Mouse (Mus musculus): ENCODE measurements around the gene Hs3st1. TPM values are rescaled to one million over a fixed set of nuclear protein-coding genes. Genes with fewer than 3 reads are reported as not detected.

Hs3st1 gene
- polyA plus RNA-seq, 1 experiment from 2014 or later: 18.8 TPM

DNA sequence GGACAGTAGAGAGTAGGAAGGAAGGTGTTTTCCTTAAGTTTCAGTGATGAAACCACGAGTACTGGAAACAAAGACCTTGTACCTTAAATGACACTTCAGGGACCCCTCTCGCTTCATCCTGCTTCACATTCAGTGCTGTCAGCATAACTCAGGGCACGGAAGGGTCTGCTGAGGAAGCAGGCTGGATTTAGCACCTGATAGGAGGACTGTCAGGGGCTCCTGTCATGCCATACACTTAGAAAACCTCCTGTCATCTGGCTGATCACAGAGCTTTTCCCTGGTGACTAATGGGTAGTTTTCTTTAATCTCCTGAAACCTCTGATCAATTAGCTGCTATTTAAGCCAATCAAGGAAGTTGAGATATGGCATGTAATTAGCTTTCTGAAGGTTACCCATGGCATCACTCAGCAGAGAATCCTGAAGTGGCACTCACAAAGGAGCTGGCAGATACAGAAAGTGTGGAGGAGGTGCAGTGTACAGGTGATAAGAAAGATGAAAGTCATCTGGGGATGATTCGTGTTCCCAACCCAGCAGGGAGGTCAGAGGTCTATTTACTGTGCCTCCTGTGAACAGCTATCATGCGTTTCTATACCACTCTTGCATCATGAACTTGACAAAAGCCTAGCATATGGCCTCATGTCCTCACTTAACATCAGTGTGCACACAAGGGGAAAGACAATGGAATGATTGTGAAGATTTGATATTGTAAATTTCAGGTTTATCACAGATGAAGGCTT is 22.1 kb downstream of the Hs3st1 start:
- Histone ChIP-seq H3K36me3 (no peaks in the 10 kb centered on the region), H3K4me2 (no peak overlapping the region), H3K27ac (no peak overlapping the region), H3K27me3 (no peaks in the 10 kb centered on the region), H3K4me1 (no peaks in the 10 kb centered on the region), H3K9me3 (no peaks in the 10 kb centered on the region), H3K4me3 (no peak overlapping the region), H3K9ac (no peak overlapping the region)
- ATAC-seq (ENCODE audit: insufficient number of reproducible peaks, low FRiP score, low TSS enrichment, low read depth): no peak
- WGBS: 27% methylated on average over 5 of the region's 5 CpGs

DNA sequence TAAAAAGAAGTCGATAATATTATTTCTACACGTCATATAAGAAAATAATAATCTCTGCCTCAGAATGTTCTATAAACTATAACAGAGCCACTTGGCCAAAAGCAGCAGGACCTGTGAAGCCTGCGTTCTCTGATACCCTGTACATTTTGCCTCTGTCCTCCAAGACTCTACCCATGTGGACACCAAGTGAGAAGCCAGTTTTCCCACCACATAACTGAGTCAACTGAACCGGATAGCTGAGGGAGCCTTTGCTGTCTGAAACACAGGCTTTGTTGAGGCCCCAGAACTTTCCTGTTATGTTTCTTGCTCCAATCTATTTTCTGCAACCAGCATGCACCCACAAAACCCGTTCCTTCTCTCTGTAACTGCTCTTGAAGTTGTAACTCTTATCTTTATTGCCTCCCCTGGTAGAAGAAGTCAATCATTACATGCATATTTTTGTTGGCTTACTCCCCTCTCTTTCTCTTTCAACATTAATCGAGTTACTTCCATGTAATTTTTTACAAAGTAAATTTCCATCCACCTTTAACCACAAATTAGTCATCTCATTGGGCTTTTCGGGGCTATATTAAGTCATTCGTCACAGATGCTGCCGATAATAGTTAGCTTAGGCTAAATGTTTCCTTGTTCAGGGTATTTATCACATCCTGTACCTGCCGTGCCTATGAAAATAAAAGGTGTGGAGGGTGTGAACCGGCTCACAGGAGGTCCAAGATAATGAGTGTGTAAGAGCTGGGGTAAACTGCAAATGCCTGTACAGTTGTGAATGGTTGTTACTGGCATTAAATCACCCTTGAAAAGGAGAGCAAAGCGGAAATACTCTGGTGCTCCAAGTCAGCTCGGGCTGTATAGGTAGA is 39.4 kb downstream of the Hs3st1 start:
- no peak overlapping the region for H3K4me2 ChIP-seq
- H3K27ac ChIP-seq: no peak overlapping the region
- 36% methylated on average over 13 of the region's 13 CpGs for WGBS
- ATAC-seq (ENCODE audit: insufficient number of reproducible peaks, low FRiP score, low TSS enrichment, low read depth): no peak
- H3K36me3 ChIP-seq: no peaks in the 10 kb centered on the region
- H3K9ac ChIP-seq: no peak overlapping the region
- no peaks in the 10 kb centered on the region for H3K9me3 ChIP-seq
- no peaks in the 10 kb centered on the region for H3K27me3 ChIP-seq
- H3K4me1 ChIP-seq: peaks cover 5% of the 10 kb centered on the region
- H3K4me3 ChIP-seq: no peak overlapping the region

DNA sequence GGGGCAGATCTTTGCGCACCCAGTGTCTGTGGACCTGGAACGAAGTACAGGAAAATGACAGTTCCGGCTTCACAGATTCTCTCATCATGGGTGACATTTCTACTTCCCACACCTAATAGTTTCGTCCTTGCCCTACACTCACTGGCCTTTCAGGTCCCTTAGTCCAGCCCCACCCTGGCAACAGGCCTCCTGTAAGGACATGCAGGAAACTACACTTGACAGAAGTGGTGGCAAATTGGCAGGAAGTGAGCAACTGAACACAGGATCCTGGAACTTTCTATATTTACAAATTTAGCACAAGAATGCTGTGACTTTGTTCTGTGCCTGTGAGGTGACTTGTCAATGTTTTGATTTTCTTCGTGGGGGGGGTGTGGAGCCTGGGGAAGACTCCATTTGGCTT is 40.1 kb downstream of the Hs3st1 start:
- 79% methylated on average over 5 of the region's 5 CpGs for WGBS
- Histone ChIP-seq H3K36me3 (no peaks in the 10 kb centered on the region), H3K4me2 (no peak overlapping the region), H3K4me1 (peaks cover 5% of the 10 kb centered on the region), H3K4me3 (no peak overlapping the region), H3K27ac (no peak overlapping the region), H3K9me3 (no peaks in the 10 kb centered on the region), H3K27me3 (no peaks in the 10 kb centered on the region), H3K9ac (no peak overlapping the region)
- no peak for ATAC-seq (ENCODE audit: insufficient number of reproducible peaks, low FRiP score, low TSS enrichment, low read depth)

DNA sequence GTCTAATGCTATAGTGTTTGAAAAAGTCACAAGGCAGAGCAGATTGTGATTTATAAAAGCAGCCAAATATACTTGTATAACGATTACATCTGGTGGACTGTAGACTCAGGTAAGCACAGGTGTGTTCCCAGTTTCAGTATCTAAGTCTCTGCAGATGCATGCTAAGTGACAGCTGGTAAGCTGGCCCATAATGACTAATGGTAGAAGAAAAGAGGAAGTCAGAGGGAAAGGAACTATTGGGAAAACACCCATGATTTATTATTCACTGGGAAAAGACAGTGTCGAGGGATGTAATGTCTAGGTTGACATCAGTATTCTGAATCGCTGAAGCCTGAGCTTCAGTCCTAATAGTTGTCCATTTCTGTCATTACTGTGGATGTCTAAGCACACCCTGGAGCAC is 49.7 kb downstream of the Hs3st1 start:
- Histone ChIP-seq H3K27me3 (no peaks in the 10 kb centered on the region), H3K27ac (no peak overlapping the region), H3K4me3 (no peak overlapping the region), H3K9ac (no peak overlapping the region), H3K9me3 (no peaks in the 10 kb centered on the region), H3K4me2 (no peak overlapping the region), H3K36me3 (no peaks in the 10 kb centered on the region), H3K4me1 (no peaks in the 10 kb centered on the region)
- 71% methylated on average over 3 of the region's 3 CpGs for WGBS
- ATAC-seq (ENCODE audit: insufficient number of reproducible peaks, low FRiP score, low TSS enrichment, low read depth): no peak

- no peak for ATAC-seq (ENCODE audit: insufficient number of reproducible peaks, low FRiP score, low TSS enrichment, low read depth)
- 91% methylated on average over 4 of the region's 4 CpGs for WGBS
- H3K4me2 ChIP-seq: no peak overlapping the region
- no peak overlapping the region for H3K27ac ChIP-seq
- H3K9ac ChIP-seq: no peak overlapping the region
- H3K9me3 ChIP-seq: no peaks in the 10 kb centered on the region
- no peaks in the 10 kb centered on the region for H3K27me3 ChIP-seq
- no peaks in the 10 kb centered on the region for H3K36me3 ChIP-seq
- H3K4me3 ChIP-seq: no peak overlapping the region
- no peaks in the 10 kb centered on the region for H3K4me1 ChIP-seq
Observed at GRCm38 (mm10) chr5:39660826-39661225, 94.4 kb downstream of the Hs3st1 start.

DNA sequence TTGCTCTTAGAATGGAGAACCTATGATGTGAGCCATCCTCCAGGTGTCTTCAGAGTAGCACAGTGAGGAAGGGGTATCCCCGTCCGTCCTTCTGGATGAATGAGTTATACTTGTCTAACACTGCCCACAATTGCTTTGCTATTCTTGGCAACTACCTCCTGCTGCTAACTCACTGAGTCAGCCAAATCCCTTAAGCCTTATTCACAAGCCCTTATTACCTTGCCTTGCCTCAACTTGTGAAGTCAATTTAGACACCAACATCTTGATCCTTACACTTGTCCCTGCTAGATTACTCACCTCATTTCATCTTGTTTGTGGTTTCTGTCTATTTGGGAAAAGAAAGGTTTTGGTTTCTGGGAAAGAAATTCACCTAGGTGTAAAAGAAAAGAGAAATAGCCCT is 95.9 kb downstream of the Hs3st1 start:
- ATAC-seq (ENCODE audit: insufficient number of reproducible peaks, low FRiP score, low TSS enrichment, low read depth): no peak

GRCm38 (mm10) chr5:39644827-39645380 is 110.4 kb downstream of the Hs3st1 start:
- Histone ChIP-seq H3K27me3 (peaks cover 39% of the 10 kb centered on the region), H3K4me3 (peak overlapping the region; percentile 60), H3K36me3 (no peaks in the 10 kb centered on the region), H3K4me2 (peak overlapping the region; percentile 93), H3K9me3 (no peaks in the 10 kb centered on the region), H3K4me1 (peaks cover 24% of the 10 kb centered on the region), H3K27ac (no peak overlapping the region), H3K9ac (peak overlapping the region; percentile 40; the same call in 1 of the 2 replicates)
- 0 out of 2 replicates have a peak, but pooled peaks have one; percentile 12 for ATAC-seq (ENCODE audit: insufficient number of reproducible peaks, low FRiP score, low TSS enrichment, low read depth)
- WGBS: 2% methylated on average over 28 of the region's 28 CpGs

More for the DNA sequence above, 95.9 kb downstream of the Hs3st1 start:
- Histone ChIP-seq H3K4me3 (no peak overlapping the region), H3K4me2 (no peak overlapping the region), H3K9me3 (no peaks in the 10 kb centered on the region), H3K27me3 (no peaks in the 10 kb centered on the region), H3K4me1 (no peaks in the 10 kb centered on the region), H3K9ac (no peak overlapping the region), H3K36me3 (no peaks in the 10 kb centered on the region), H3K27ac (no peak overlapping the region)
- WGBS: 49% methylated on average over 2 of the region's 2 CpGs

DNA sequence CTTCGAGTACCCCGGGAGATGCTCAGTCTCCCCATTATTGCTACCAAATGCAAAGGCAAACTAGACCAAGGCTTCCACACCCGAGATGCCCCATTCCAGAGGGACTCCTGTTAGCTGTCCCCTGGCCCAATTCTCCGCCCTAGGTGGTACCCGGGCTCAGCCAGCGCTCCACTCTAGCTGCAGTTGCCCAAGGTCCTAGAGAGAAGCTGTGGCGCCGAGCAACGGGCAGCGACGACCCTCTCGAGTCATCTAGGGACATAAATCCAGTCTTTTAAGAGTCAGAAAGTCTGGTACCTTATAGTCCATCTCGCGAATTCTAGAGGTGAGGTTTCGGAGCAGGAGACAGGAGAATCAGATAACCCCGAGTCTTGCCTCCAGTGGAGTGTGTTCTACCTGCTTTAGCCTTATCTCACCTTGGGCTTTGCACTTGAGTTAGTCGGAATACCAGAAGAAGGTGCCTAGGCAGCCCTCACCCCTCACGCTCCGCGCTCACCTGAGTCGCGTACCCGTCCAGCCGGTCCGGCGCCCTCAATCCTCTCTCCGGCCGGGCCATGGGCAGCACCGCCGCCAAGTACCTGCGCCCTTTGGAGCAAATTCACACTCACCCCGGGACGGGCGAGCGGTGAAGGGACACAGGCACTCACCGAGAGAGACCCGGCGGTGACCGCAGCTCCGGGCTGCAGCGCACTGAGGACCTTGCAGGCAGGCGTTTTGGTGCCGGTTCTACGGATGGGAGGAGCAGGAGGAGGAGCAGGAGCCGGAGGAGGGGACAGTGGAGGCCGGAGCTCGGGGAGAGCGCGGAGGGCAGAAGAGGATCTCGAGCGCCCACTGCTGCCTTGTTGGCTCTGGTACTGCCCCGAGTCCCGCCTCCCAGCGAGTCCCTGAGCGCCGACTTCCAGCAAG is 111.1 kb downstream of the Hs3st1 start:
- no peaks in the 10 kb centered on the region for H3K36me3 ChIP-seq
- H3K27me3 ChIP-seq: peaks cover 39% of the 10 kb centered on the region
- H3K4me3 ChIP-seq: peak overlapping the region; percentile 60
- H3K27ac ChIP-seq: no peak overlapping the region
- H3K9me3 ChIP-seq: no peaks in the 10 kb centered on the region
- peak overlapping the region; percentile 93 for H3K4me2 ChIP-seq
- peaks cover 28% of the 10 kb centered on the region for H3K4me1 ChIP-seq
- WGBS: under 1% methylated on average over 56 of the region's 56 CpGs
- H3K9ac ChIP-seq: peak overlapping the region; percentile 51
- ATAC-seq (ENCODE audit: insufficient number of reproducible peaks, low FRiP score, low TSS enrichment, low read depth): peak; percentile 84

DNA sequence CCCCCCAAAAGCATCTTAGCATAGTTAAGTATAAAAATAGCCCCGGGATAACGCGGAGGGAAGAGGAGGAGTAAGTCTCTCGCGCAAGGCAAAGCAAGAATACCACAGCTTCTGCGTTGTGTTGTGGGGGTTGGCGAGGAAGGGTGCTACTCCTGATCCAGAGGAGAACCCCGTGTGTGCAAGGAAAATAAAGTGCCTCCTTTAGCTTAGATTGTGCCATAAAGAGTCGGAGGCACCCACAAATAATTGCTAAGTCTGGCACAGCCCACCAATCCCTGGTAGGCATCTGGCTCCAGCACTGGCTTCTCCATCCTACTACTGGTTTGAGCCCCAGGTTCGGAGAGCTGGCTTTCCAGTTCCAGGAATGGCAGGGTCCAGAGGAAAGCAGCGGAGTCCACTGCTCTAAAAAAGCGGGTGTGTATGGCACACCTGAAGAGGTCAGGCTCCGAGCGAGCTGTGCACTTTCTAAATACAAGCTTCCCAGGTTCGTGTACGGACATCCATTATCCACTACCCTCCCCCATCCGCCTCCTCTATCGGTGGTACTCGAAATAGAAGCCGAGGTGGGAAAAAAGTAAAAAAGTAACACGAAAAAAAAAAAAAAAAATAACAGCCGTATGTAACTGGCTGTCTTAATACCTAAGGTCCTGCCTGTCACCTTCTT is 111.9 kb downstream of the Hs3st1 start:
- Histone ChIP-seq H3K27ac (no peak overlapping the region), H3K4me1 (peaks cover 29% of the 10 kb centered on the region), H3K36me3 (no peaks in the 10 kb centered on the region), H3K4me2 (peak overlapping the region; percentile 93), H3K9me3 (no peaks in the 10 kb centered on the region), H3K9ac (no peak overlapping the region), H3K4me3 (peak overlapping the region; percentile 60), H3K27me3 (peaks cover 39% of the 10 kb centered on the region)
- ATAC-seq (ENCODE audit: insufficient number of reproducible peaks, low FRiP score, low TSS enrichment, low read depth): no peak
- 3% methylated on average over 22 of the region's 22 CpGs for WGBS

GRCm38 (mm10) chr5:39642222-39642770 is 113.0 kb downstream of the Hs3st1 start:
- Histone ChIP-seq H3K4me2 (no peak overlapping the region), H3K9me3 (no peaks in the 10 kb centered on the region), H3K36me3 (no peaks in the 10 kb centered on the region), H3K27ac (no peak overlapping the region), H3K27me3 (peaks cover 37% of the 10 kb centered on the region), H3K4me1 (peaks cover 29% of the 10 kb centered on the region), H3K4me3 (no peak overlapping the region), H3K9ac (no peak overlapping the region)
- 59% methylated on average over 6 of the region's 6 CpGs for WGBS
- ATAC-seq (ENCODE audit: insufficient number of reproducible peaks, low FRiP score, low TSS enrichment, low read depth): no peak
